Mouse (Mus musculus): ENCODE results near the gene Prex1. TPM values are rescaled to one million over a fixed set of nuclear protein-coding genes. Genes with fewer than 3 reads are reported as not detected.

Prex1 gene
- polyA plus RNA-seq, 1 experiment from 2014 or later, result 9.5 TPM

- no peak overlapping the region for H3K27ac ChIP-seq (replicated peaks in 1 of 2; ENCODE audit: control insufficient read depth in 1 of 2, insufficient read depth in 1 of 2, low read depth in 2 of 2, low read length in 2 of 2)
- H3K27me3 ChIP-seq (ENCODE audit: control insufficient read depth, insufficient read depth, low read length), result no peaks in the 10 kb centered on the region
- ATAC-seq (ENCODE audit: insufficient number of reproducible peaks, insufficient read depth, low FRiP score, low read depth), result no peak
- 33% methylated on average over 7 of the region's 7 CpGs for WGBS
- peak overlapping the region in 1 of 2 experiments; percentile 83; a peak in 1 of 4 replicates for H3K4me3 ChIP-seq (ENCODE audit: control insufficient read depth in 1 of 2, insufficient read depth in 1 of 2, low read depth in 1 of 2, low read length in 2 of 2)
- H3K4me1 ChIP-seq (ENCODE audit: control insufficient read depth in 2 of 2, insufficient read depth in 2 of 2, low read length in 2 of 2), result peaks cover 9 to 22% of the 10 kb centered on the region in 2 experiments
- H3K36me3 ChIP-seq (ENCODE audit: control insufficient read depth, insufficient read depth, low read length), result no peaks in the 10 kb centered on the region
- H3K4me2 ChIP-seq (ENCODE audit: low read length), result peak overlapping the region; percentile 95
- H3K9me3 ChIP-seq (ENCODE audit: control insufficient read depth, low read length), result no peaks in the 10 kb centered on the region
- peak overlapping the region; percentile 80; the same call in 1 of the 2 replicates for H3K9ac ChIP-seq (ENCODE audit: low read length)
Measured at GRCm38 (mm10) chr2:166711681-166712132, 1.9 kb downstream of the Prex1 start.

GRCm38 (mm10) chr2:166709883-166710282 lies 3.7 kb downstream of the Prex1 start:
- peaks cover 9 to 22% of the 10 kb centered on the region in 2 experiments for H3K4me1 ChIP-seq (ENCODE audit: control insufficient read depth in 2 of 2, insufficient read depth in 2 of 2, low read length in 2 of 2)
- no peak overlapping the region for H3K9ac ChIP-seq (ENCODE audit: low read length)
- H3K4me3 ChIP-seq (ENCODE audit: control insufficient read depth in 1 of 2, insufficient read depth in 1 of 2, low read depth in 1 of 2, low read length in 2 of 2), result no peak overlapping the region
- no peak overlapping the region for H3K4me2 ChIP-seq (ENCODE audit: low read length)
- peaks cover 2% of the 10 kb centered on the region; the same call in 1 of the 2 replicates for H3K9me3 ChIP-seq (ENCODE audit: control insufficient read depth, low read length)
- ATAC-seq (ENCODE audit: insufficient number of reproducible peaks, insufficient read depth, low FRiP score, low read depth), result no peak
- no peaks in the 10 kb centered on the region for H3K36me3 ChIP-seq (ENCODE audit: control insufficient read depth, insufficient read depth, low read length)
- 94% methylated on average over 2 of the region's 2 CpGs for WGBS
- no peak overlapping the region for H3K27ac ChIP-seq (replicated peaks in 1 of 2; ENCODE audit: control insufficient read depth in 1 of 2, insufficient read depth in 1 of 2, low read depth in 2 of 2, low read length in 2 of 2)
- H3K27me3 ChIP-seq (ENCODE audit: control insufficient read depth, insufficient read depth, low read length), result no peaks in the 10 kb centered on the region

GRCm38 (mm10) chr2:166708304-166708703 lies 5.3 kb downstream of the Prex1 start:
- Histone ChIP-seq H3K27me3 (ENCODE audit: control insufficient read depth, insufficient read depth, low read length) (no peaks in the 10 kb centered on the region), H3K27ac (replicated peaks in 1 of 2; ENCODE audit: control insufficient read depth in 1 of 2, insufficient read depth in 1 of 2, low read depth in 2 of 2, low read length in 2 of 2) (no peak overlapping the region), H3K4me1 (ENCODE audit: control insufficient read depth in 2 of 2, insufficient read depth in 2 of 2, low read length in 2 of 2) (peaks cover 14 to 30% of the 10 kb centered on the region in 2 experiments), H3K4me2 (ENCODE audit: low read length) (no peak overlapping the region), H3K9me3 (ENCODE audit: control insufficient read depth, low read length) (peaks cover 4% of the 10 kb centered on the region; the same call in 1 of the 2 replicates), H3K9ac (ENCODE audit: low read length) (no peak overlapping the region), H3K4me3 (ENCODE audit: control insufficient read depth in 1 of 2, insufficient read depth in 1 of 2, low read depth in 1 of 2, low read length in 2 of 2) (no peak overlapping the region), H3K36me3 (ENCODE audit: control insufficient read depth, insufficient read depth, low read length) (no peaks in the 10 kb centered on the region)
- ATAC-seq (ENCODE audit: insufficient number of reproducible peaks, insufficient read depth, low FRiP score, low read depth), result no peak
- 82% methylated on average over 8 of the region's 8 CpGs for WGBS

DNA sequence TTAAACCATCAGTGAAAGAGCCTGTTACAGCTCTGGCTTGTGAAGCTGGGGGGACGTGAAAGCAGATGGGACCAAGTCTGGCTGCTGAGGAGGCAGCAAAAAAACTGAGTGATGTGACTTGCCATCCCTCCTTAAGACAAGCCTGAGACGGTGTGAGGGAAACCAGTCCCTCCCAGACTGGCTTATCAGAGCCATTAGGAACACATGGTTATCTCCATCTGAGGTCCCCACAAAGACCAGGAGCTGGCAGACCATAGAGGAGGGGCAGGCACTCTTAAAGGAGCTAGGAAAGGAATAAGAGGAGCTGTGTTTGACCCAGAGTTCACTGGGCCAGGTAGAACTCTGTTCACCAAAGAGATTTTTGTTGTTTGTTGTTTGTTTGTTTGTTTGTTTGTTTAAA lies 7.1 kb downstream of the Prex1 start:
- no peak overlapping the region for H3K4me2 ChIP-seq (ENCODE audit: low read length)
- peaks cover 4% of the 10 kb centered on the region; the same call in 1 of the 2 replicates for H3K9me3 ChIP-seq (ENCODE audit: control insufficient read depth, low read length)
- H3K36me3 ChIP-seq (ENCODE audit: control insufficient read depth, insufficient read depth, low read length), result no peaks in the 10 kb centered on the region
- H3K9ac ChIP-seq (ENCODE audit: low read length), result no peak overlapping the region
- no peak overlapping the region for H3K27ac ChIP-seq (replicated peaks in 1 of 2; ENCODE audit: control insufficient read depth in 1 of 2, insufficient read depth in 1 of 2, low read depth in 2 of 2, low read length in 2 of 2)
- H3K27me3 ChIP-seq (ENCODE audit: control insufficient read depth, insufficient read depth, low read length), result no peaks in the 10 kb centered on the region
- ATAC-seq (ENCODE audit: insufficient number of reproducible peaks, insufficient read depth, low FRiP score, low read depth), result no peak
- H3K4me1 ChIP-seq (ENCODE audit: control insufficient read depth in 2 of 2, insufficient read depth in 2 of 2, low read length in 2 of 2), result peaks cover 13 to 21% of the 10 kb centered on the region in 2 experiments
- WGBS, result 23% methylated on average over 2 of the region's 2 CpGs
- no peak overlapping the region for H3K4me3 ChIP-seq (ENCODE audit: control insufficient read depth in 1 of 2, insufficient read depth in 1 of 2, low read depth in 1 of 2, low read length in 2 of 2)

DNA sequence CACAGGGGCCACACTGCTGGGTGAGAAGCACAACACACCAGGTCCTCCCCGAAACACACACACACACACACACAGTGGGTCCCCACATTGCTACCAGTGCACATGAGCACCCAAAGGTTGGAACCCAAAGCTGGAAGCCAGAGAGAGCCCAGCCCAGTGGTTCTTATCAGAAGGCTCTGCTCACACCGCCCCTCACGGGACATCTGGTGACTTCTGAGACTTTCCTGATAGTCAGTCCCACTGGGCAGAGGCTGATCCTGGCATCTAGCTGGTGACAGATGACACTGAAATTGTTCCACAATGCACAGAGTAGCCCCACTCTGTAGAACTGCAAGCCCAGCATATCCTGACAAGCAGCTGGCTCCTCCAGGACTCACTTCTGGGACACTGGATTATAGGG lies 10.1 kb downstream of the Prex1 start:
- 36% methylated on average over 3 of the region's 3 CpGs for WGBS
- Histone ChIP-seq H3K9me3 (ENCODE audit: control insufficient read depth, low read length) (peaks cover 4% of the 10 kb centered on the region; the same call in 1 of the 2 replicates), H3K27ac (replicated peaks in 1 of 2; ENCODE audit: control insufficient read depth in 1 of 2, insufficient read depth in 1 of 2, low read depth in 2 of 2, low read length in 2 of 2) (no peak overlapping the region), H3K4me2 (ENCODE audit: low read length) (no peak overlapping the region), H3K9ac (ENCODE audit: low read length) (no peak overlapping the region), H3K36me3 (ENCODE audit: control insufficient read depth, insufficient read depth, low read length) (no peaks in the 10 kb centered on the region), H3K4me1 (ENCODE audit: control insufficient read depth in 2 of 2, insufficient read depth in 2 of 2, low read length in 2 of 2) (peaks cover 15% of the 10 kb centered on the region in 2 experiments; a peak in 2 of 4 replicates), H3K4me3 (ENCODE audit: control insufficient read depth in 1 of 2, insufficient read depth in 1 of 2, low read depth in 1 of 2, low read length in 2 of 2) (no peak overlapping the region), H3K27me3 (ENCODE audit: control insufficient read depth, insufficient read depth, low read length) (no peaks in the 10 kb centered on the region)
- no peak for ATAC-seq (ENCODE audit: insufficient number of reproducible peaks, insufficient read depth, low FRiP score, low read depth)

- Histone ChIP-seq H3K27me3 (ENCODE audit: control insufficient read depth, insufficient read depth, low read length) (no peaks in the 10 kb centered on the region), H3K36me3 (ENCODE audit: control insufficient read depth, insufficient read depth, low read length) (no peaks in the 10 kb centered on the region), H3K4me1 (ENCODE audit: control insufficient read depth in 2 of 2, insufficient read depth in 2 of 2, low read length in 2 of 2) (peaks cover 15% of the 10 kb centered on the region in 2 experiments; a peak in 2 of 4 replicates), H3K9ac (ENCODE audit: low read length) (no peak overlapping the region), H3K27ac (replicated peaks in 1 of 2; ENCODE audit: control insufficient read depth in 1 of 2, insufficient read depth in 1 of 2, low read depth in 2 of 2, low read length in 2 of 2) (no peak overlapping the region), H3K4me2 (ENCODE audit: low read length) (no peak overlapping the region), H3K9me3 (ENCODE audit: control insufficient read depth, low read length) (peaks cover 4% of the 10 kb centered on the region; the same call in 1 of the 2 replicates), H3K4me3 (ENCODE audit: control insufficient read depth in 1 of 2, insufficient read depth in 1 of 2, low read depth in 1 of 2, low read length in 2 of 2) (no peak overlapping the region)
- no peak for ATAC-seq (ENCODE audit: insufficient number of reproducible peaks, insufficient read depth, low FRiP score, low read depth)
- 94% methylated on average over 2 of the region's 2 CpGs for WGBS
Measured at GRCm38 (mm10) chr2:166702113-166702445, 11.6 kb downstream of the Prex1 start.

DNA sequence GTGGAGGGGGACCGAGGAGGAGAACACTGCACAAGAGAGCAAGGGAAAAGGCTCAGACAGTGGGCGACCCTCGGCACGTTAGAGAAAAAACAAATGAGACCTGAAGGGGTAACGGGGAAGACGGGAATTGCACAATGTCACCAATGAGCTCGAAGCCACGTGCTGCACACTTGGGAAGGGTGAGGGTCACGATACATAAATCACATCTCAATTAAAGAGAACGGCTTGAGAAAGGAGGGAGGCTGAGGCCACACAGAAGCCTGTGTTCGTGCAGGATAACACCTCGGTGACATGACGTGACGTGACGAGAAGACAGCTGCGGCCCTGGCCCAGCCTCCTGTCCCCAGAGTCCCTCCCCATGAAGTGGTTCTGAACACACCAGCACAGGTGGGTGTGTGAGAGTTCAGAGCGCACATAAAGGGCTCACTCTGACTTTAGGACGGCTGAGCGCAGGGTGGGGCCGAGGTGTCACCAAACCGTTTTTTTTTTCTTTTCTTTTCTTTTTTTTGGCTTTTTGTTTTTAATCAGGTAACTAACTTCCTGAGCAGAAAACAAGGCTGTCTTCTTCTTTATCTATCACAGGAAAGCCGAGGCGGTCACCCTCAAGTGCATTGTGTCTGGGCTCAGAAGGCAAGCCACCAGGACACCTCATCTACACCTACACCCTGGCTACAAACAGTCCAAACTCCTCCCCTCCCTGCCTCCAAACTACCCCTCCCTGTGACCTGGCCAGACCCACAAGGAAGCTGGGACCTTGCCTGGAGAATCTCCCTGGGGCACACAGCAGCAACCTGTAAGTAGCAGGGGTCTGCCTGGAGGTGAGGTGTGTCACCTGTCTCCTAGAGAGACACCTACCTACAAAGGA lies 12.2 kb downstream of the Prex1 start:
- Histone ChIP-seq H3K4me3 (ENCODE audit: control insufficient read depth in 1 of 2, insufficient read depth in 1 of 2, low read depth in 1 of 2, low read length in 2 of 2) (no peak overlapping the region), H3K4me1 (ENCODE audit: control insufficient read depth in 2 of 2, insufficient read depth in 2 of 2, low read length in 2 of 2) (peaks cover 15% of the 10 kb centered on the region in 2 experiments; a peak in 2 of 4 replicates), H3K4me2 (ENCODE audit: low read length) (no peak overlapping the region), H3K9me3 (ENCODE audit: control insufficient read depth, low read length) (peaks cover 4% of the 10 kb centered on the region; the same call in 1 of the 2 replicates), H3K27ac (replicated peaks in 1 of 2; ENCODE audit: control insufficient read depth in 1 of 2, insufficient read depth in 1 of 2, low read depth in 2 of 2, low read length in 2 of 2) (no peak overlapping the region), H3K27me3 (ENCODE audit: control insufficient read depth, insufficient read depth, low read length) (no peaks in the 10 kb centered on the region), H3K36me3 (ENCODE audit: control insufficient read depth, insufficient read depth, low read length) (no peaks in the 10 kb centered on the region), H3K9ac (ENCODE audit: low read length) (no peak overlapping the region)
- 69% methylated on average over 23 of the region's 23 CpGs for WGBS
- ATAC-seq (ENCODE audit: insufficient number of reproducible peaks, insufficient read depth, low FRiP score, low read depth), result no peak
